19 mouse cellular contexts compared by ENCODE assay signal in genomic region chr1:162213066-162213465, GRCm38 (mm10).
DNase-seq lines count a peak whose midpoint lies in the region; ATAC-seq and TF ChIP-seq lines count a peak whose summit lies in the region.
"Had no signal": no experiment of that assay in that cellular context is flagged by ENCODE, and none has a peak within 500 bp of the region (broad histone marks: within the 10 kb centered on the region; RNA-seq: fewer than 3 reads in every experiment).

No protein-coding gene starts in this region.

- peak overlapping the region; percentile 30; the same call in 1 of the 2 replicates for H3K27ac ChIP-seq in stomach, embryonic 14.5 days (ENCODE audit: low read length)
- H3K27ac ChIP-seq in stomach, postnatal 0 days (replicated peaks), result no peak overlapping the region
- peak overlapping the region; percentile 70; the same call in 1 of the 2 replicates for H3K27ac ChIP-seq in embryonic facial prominence, embryonic 15.5 days (replicated peaks)
- peak overlapping the region; percentile 80 for H3K27ac ChIP-seq in limb, embryonic 13.5 days
- H3K27ac ChIP-seq in forebrain, embryonic 12.5 days, result no peak overlapping the region
- H3K27ac ChIP-seq: heart, embryonic 10.5 days; hindbrain, embryonic 15.5 days had no signal

- H3K4me2 ChIP-seq in stomach, embryonic 14.5 days (replicated peaks; ENCODE audit: low read depth, low read length), result no peak overlapping the region
- H3K4me2 ChIP-seq in stomach, postnatal 0 days (replicated peaks; ENCODE audit: low read depth), result no peak overlapping the region
- H3K4me2 ChIP-seq in embryonic facial prominence, embryonic 15.5 days (replicated peaks), result no peak overlapping the region
- H3K4me2 ChIP-seq in limb, embryonic 13.5 days (replicated peaks), result no peak overlapping the region
- H3K4me2 ChIP-seq in forebrain, embryonic 12.5 days, result no peak overlapping the region
- H3K4me2 ChIP-seq: hindbrain, embryonic 15.5 days had no signal

- ATAC-seq in stomach, embryonic 14.5 days (ENCODE audit: insufficient number of reproducible peaks, insufficient read depth, low FRiP score, low read depth), result no peak
- ATAC-seq in stomach, postnatal 0 days (ENCODE audit: low FRiP score, low TSS enrichment), result no peak
- no peak for ATAC-seq in embryonic facial prominence, embryonic 15.5 days (ENCODE audit: insufficient number of reproducible peaks, low FRiP score, low TSS enrichment, low read depth)
- no peak for ATAC-seq in limb, embryonic 13.5 days (ENCODE audit: low FRiP score, low read depth)
- ATAC-seq in forebrain, embryonic 12.5 days (ENCODE audit: low FRiP score), result no peak
- ATAC-seq: forebrain, embryonic 16.5 days had no signal

- no peaks in the 10 kb centered on the region for H3K27me3 ChIP-seq in stomach, embryonic 14.5 days (ENCODE audit: control insufficient read depth, insufficient read depth, low read length)
- no peaks in the 10 kb centered on the region for H3K27me3 ChIP-seq in stomach, postnatal 0 days (ENCODE audit: control insufficient read depth, insufficient read depth, low read length)
- no peaks in the 10 kb centered on the region for H3K27me3 ChIP-seq in embryonic facial prominence, embryonic 15.5 days
- H3K27me3 ChIP-seq in limb, embryonic 13.5 days, result no peaks in the 10 kb centered on the region
- 0 out of 2 replicates have a peak, but pooled peaks cover 7% of the 10 kb centered on the region for H3K27me3 ChIP-seq in forebrain, embryonic 12.5 days
- H3K27me3 ChIP-seq: CH12.LX; hindbrain, embryonic 15.5 days had no signal

- no peak overlapping the region for H3K9ac ChIP-seq in stomach, embryonic 14.5 days (replicated peaks; ENCODE audit: low read depth, low read length)
- no peak overlapping the region for H3K9ac ChIP-seq in stomach, postnatal 0 days (ENCODE audit: low read length)
- no peak overlapping the region for H3K9ac ChIP-seq in embryonic facial prominence, embryonic 15.5 days
- H3K9ac ChIP-seq in limb, embryonic 13.5 days, result no peak overlapping the region
- H3K9ac ChIP-seq in forebrain, embryonic 12.5 days, result no peak overlapping the region
- H3K9ac ChIP-seq: hindbrain, embryonic 15.5 days had no signal

- no peaks in the 10 kb centered on the region for H3K9me3 ChIP-seq in stomach, embryonic 14.5 days (ENCODE audit: control insufficient read depth, low read depth, low read length)
- no peaks in the 10 kb centered on the region for H3K9me3 ChIP-seq in stomach, postnatal 0 days (ENCODE audit: control insufficient read depth, low read length)
- no peaks in the 10 kb centered on the region for H3K9me3 ChIP-seq in embryonic facial prominence, embryonic 15.5 days (replicated peaks)
- no peaks in the 10 kb centered on the region for H3K9me3 ChIP-seq in limb, embryonic 13.5 days
- H3K9me3 ChIP-seq in forebrain, embryonic 12.5 days, result no peaks in the 10 kb centered on the region
- H3K9me3 ChIP-seq: heart, embryonic 10.5 days; hindbrain, embryonic 15.5 days had no signal

- TF ChIP-seq EP300 in stomach, postnatal 0 days (optimal IDR thresholded peaks at IDR 0.05), result no peak

- TF ChIP-seq CTCF in stomach, postnatal 0 days (IDR thresholded peaks at IDR 0.05; ENCODE audit: low read depth), result no peak

- no peak for DNase-seq in stomach, postnatal 0 days (ENCODE audit: low spot score)
- no peak for DNase-seq in MN1 (ENCODE audit: low spot score)
- DNase-seq in layer of hippocampus, adult 9-11 months, result no peak
- DNase-seq: adrenal gland, adult 2 months; adrenal gland, postnatal 25 days; cerebellum, adult 18-20 months; cerebellum, adult 9-11 months; gastrocnemius, postnatal 10 days; heart, adult 18-20 months; heart, postnatal 10 days; heart, postnatal 4 days had no signal

- WGBS in stomach, embryonic 14.5 days, result 76% methylated on average over 8 of the region's 8 CpGs
- 78% methylated on average over 8 of the region's 8 CpGs for WGBS in stomach, postnatal 0 days
- 50% methylated on average over 8 of the region's 8 CpGs for WGBS in embryonic facial prominence, embryonic 15.5 days
- WGBS in limb, embryonic 13.5 days, result 43% methylated on average over 8 of the region's 8 CpGs
- WGBS in forebrain, embryonic 12.5 days, result 78% methylated on average over 8 of the region's 8 CpGs

- no peak overlapping the region for H3K4me3 ChIP-seq in stomach, embryonic 14.5 days (ENCODE audit: low read depth, low read length)
- H3K4me3 ChIP-seq in stomach, postnatal 0 days (ENCODE audit: low read depth, low read length), result no peak overlapping the region
- H3K4me3 ChIP-seq in embryonic facial prominence, embryonic 15.5 days (replicated peaks), result no peak overlapping the region
- H3K4me3 ChIP-seq in limb, embryonic 13.5 days, result no peak overlapping the region
- no peak overlapping the region for H3K4me3 ChIP-seq in forebrain, embryonic 12.5 days (replicated peaks)
- H3K4me3 ChIP-seq: heart, embryonic 10.5 days; hindbrain, embryonic 15.5 days had no signal

- H3K4me1 ChIP-seq in stomach, embryonic 14.5 days (ENCODE audit: control insufficient read depth, insufficient read depth, low read length), result peaks cover 44% of the 10 kb centered on the region
- H3K4me1 ChIP-seq in stomach, postnatal 0 days (replicated peaks; ENCODE audit: control insufficient read depth, insufficient read depth), result no peaks in the 10 kb centered on the region; the same call in 1 of the 2 replicates
- H3K4me1 ChIP-seq in embryonic facial prominence, embryonic 15.5 days, result peaks cover 40% of the 10 kb centered on the region
- H3K4me1 ChIP-seq in limb, embryonic 13.5 days, result peaks cover 72% of the 10 kb centered on the region
- peaks cover 20% of the 10 kb centered on the region for H3K4me1 ChIP-seq in forebrain, embryonic 12.5 days

- H3K36me3 ChIP-seq in stomach, embryonic 14.5 days (ENCODE audit: control insufficient read depth, insufficient read depth, low read length), result no peaks in the 10 kb centered on the region
- no peaks in the 10 kb centered on the region for H3K36me3 ChIP-seq in stomach, postnatal 0 days (ENCODE audit: control insufficient read depth, insufficient read depth, low read length)
- H3K36me3 ChIP-seq in embryonic facial prominence, embryonic 15.5 days, result no peaks in the 10 kb centered on the region
- H3K36me3 ChIP-seq in limb, embryonic 13.5 days, result no peaks in the 10 kb centered on the region
- no peaks in the 10 kb centered on the region for H3K36me3 ChIP-seq in forebrain, embryonic 12.5 days (replicated peaks)
- H3K36me3 ChIP-seq: heart, embryonic 10.5 days; hindbrain, embryonic 15.5 days had no signal

Comparison
In these comparisons a context has a peak if more than half of its experiments do, and no peak if none do; other contexts are left out.
1. H3K27ac ChIP-seq: peak in stomach, embryonic 14.5 days (single experiment), embryonic facial prominence, embryonic 15.5 days (single experiment) and limb, embryonic 13.5 days (single experiment); none in stomach, postnatal 0 days (single experiment) and forebrain, embryonic 12.5 days (single experiment).